Mouse (Mus musculus): ENCODE measurements around the gene Gorasp1. TPM values are rescaled to one million over a fixed set of nuclear protein-coding genes. Genes with fewer than 3 reads are reported as not detected.

Gorasp1 gene
- total RNA-seq, 1 experiment from 2014 or later: 1.8 TPM

GRCm38 (mm10) chr9:119941861-119942260 lies 4.5 kb upstream of the Gorasp1 start:
- no peak for ATAC-seq (replicated peaks; ENCODE audit: insufficient number of reproducible peaks, low FRiP score, low TSS enrichment, poor library complexity, severe bottlenecking)

GRCm38 (mm10) chr9:119941407-119941806 lies 4.0 kb upstream of the Gorasp1 start:
- no peak for ATAC-seq (replicated peaks; ENCODE audit: insufficient number of reproducible peaks, low FRiP score, low TSS enrichment, poor library complexity, severe bottlenecking)

- ATAC-seq (replicated peaks; ENCODE audit: insufficient number of reproducible peaks, low FRiP score, low TSS enrichment, poor library complexity, severe bottlenecking): no peak
Measured at GRCm38 (mm10) chr9:119939646-119940045, 2.3 kb upstream of the Gorasp1 start.

GRCm38 (mm10) chr9:119938496-119938895 lies 1.1 kb upstream of the Gorasp1 start:
- peak; percentile 21; the same call in 1 of the 2 replicates for ATAC-seq (replicated peaks; ENCODE audit: insufficient number of reproducible peaks, low FRiP score, low TSS enrichment, poor library complexity, severe bottlenecking)

- ATAC-seq (replicated peaks; ENCODE audit: insufficient number of reproducible peaks, low FRiP score, low TSS enrichment, poor library complexity, severe bottlenecking): no peak
Measured at GRCm38 (mm10) chr9:119933675-119934074, 3.7 kb downstream of the Gorasp1 start.

GRCm38 (mm10) chr9:119932358-119932757 lies 5.0 kb downstream of the Gorasp1 start:
- no peak for ATAC-seq (replicated peaks; ENCODE audit: insufficient number of reproducible peaks, low FRiP score, low TSS enrichment, poor library complexity, severe bottlenecking)

GRCm38 (mm10) chr9:119926497-119926896 lies 10.9 kb downstream of the Gorasp1 start:
- ATAC-seq (replicated peaks; ENCODE audit: insufficient number of reproducible peaks, low FRiP score, low TSS enrichment, poor library complexity, severe bottlenecking): no peak

- no peak for ATAC-seq (replicated peaks; ENCODE audit: insufficient number of reproducible peaks, low FRiP score, low TSS enrichment, poor library complexity, severe bottlenecking)
Measured at GRCm38 (mm10) chr9:119925729-119926128, 11.6 kb downstream of the Gorasp1 start.

- ATAC-seq (replicated peaks; ENCODE audit: insufficient number of reproducible peaks, low FRiP score, low TSS enrichment, poor library complexity, severe bottlenecking): peak; percentile 57; the same call in 1 of the 2 replicates
Measured at GRCm38 (mm10) chr9:119925120-119925657, 12.2 kb downstream of the Gorasp1 start.

GRCm38 (mm10) chr9:119923462-119923861 lies 13.9 kb downstream of the Gorasp1 start:
- ATAC-seq (replicated peaks; ENCODE audit: insufficient number of reproducible peaks, low FRiP score, low TSS enrichment, poor library complexity, severe bottlenecking): no peak

- ATAC-seq (replicated peaks; ENCODE audit: insufficient number of reproducible peaks, low FRiP score, low TSS enrichment, poor library complexity, severe bottlenecking): no peak
Measured at GRCm38 (mm10) chr9:119919858-119920257, 17.5 kb downstream of the Gorasp1 start.

- no peak for ATAC-seq (replicated peaks; ENCODE audit: insufficient number of reproducible peaks, low FRiP score, low TSS enrichment, poor library complexity, severe bottlenecking)
Measured at GRCm38 (mm10) chr9:119913087-119913838, 24.1 kb downstream of the Gorasp1 start.

- ATAC-seq (replicated peaks; ENCODE audit: insufficient number of reproducible peaks, low FRiP score, low TSS enrichment, poor library complexity, severe bottlenecking): no peak
Measured at GRCm38 (mm10) chr9:119909931-119910330, 27.4 kb downstream of the Gorasp1 start.

- ATAC-seq (replicated peaks; ENCODE audit: insufficient number of reproducible peaks, low FRiP score, low TSS enrichment, poor library complexity, severe bottlenecking): no peak
Measured at GRCm38 (mm10) chr9:119908708-119909107, 28.7 kb downstream of the Gorasp1 start.

- no peak for ATAC-seq (replicated peaks; ENCODE audit: insufficient number of reproducible peaks, low FRiP score, low TSS enrichment, poor library complexity, severe bottlenecking)
Measured at GRCm38 (mm10) chr9:119902410-119903151, 34.8 kb downstream of the Gorasp1 start.

- ATAC-seq (replicated peaks; ENCODE audit: insufficient number of reproducible peaks, low FRiP score, low TSS enrichment, poor library complexity, severe bottlenecking): no peak
Measured at GRCm38 (mm10) chr9:119899446-119899845, 37.9 kb downstream of the Gorasp1 start.

- no peak for ATAC-seq (replicated peaks; ENCODE audit: insufficient number of reproducible peaks, low FRiP score, low TSS enrichment, poor library complexity, severe bottlenecking)
Measured at GRCm38 (mm10) chr9:119895040-119895721, 42.2 kb downstream of the Gorasp1 start.

GRCm38 (mm10) chr9:119894339-119895009 lies 42.9 kb downstream of the Gorasp1 start, which contains the start of gene Wdr48:
Gene Wdr48 (plus strand): TSS chr9:119894878.
- ATAC-seq (replicated peaks; ENCODE audit: insufficient number of reproducible peaks, low FRiP score, low TSS enrichment, poor library complexity, severe bottlenecking): peak; percentile 96

- no peak for ATAC-seq (replicated peaks; ENCODE audit: insufficient number of reproducible peaks, low FRiP score, low TSS enrichment, poor library complexity, severe bottlenecking)
Measured at GRCm38 (mm10) chr9:119893881-119894280, 43.5 kb downstream of the Gorasp1 start.

Measured in monocyte, adult 5-6 weeks (primary cell).